Mouse (Mus musculus) ovary, postnatal 10 days (tissue): ENCODE data around the gene Cd4.
A peak's percentile ranks its signal among the peaks of the same experiment; 100 is the strongest.
"Not testable (repeated sequence)": the region's sequence is repeated elsewhere in the genome, so short reads cannot be mapped to it uniquely, and the experiment has no call there.

ENCODE experiments used
- DNase-seq: peaks from one replicate; pipeline ENCODE4 v3.0.0; 2022; ENCODE audit warnings: low spot score

Cd4 gene

GRCm38 (mm10) chr6:124854647-124855046 is 33.4 kb downstream of the Cd4 start:
- DNase-seq: no peak

GRCm38 (mm10) chr6:124850535-124850934 is 37.5 kb downstream of the Cd4 start:
- no peak for DNase-seq

- peak; percentile 92 for DNase-seq
Measured at GRCm38 (mm10) chr6:124847305-124847704, 40.7 kb downstream of the Cd4 start.

- DNase-seq: no peak
Measured at GRCm38 (mm10) chr6:124840241-124841167, 47.5 kb downstream of the Cd4 start, which contains the start of gene Gnb3. Gene Gnb3 (minus strand): TSS chr6:124840275.

- DNase-seq: no peak
Measured at GRCm38 (mm10) chr6:124839805-124840204, 48.2 kb downstream of the Cd4 start.

GRCm38 (mm10) chr6:124836411-124836810 is 51.6 kb downstream of the Cd4 start:
- DNase-seq: no peak

- no peak for DNase-seq
Measured at GRCm38 (mm10) chr6:124835531-124835930, 52.5 kb downstream of the Cd4 start.

GRCm38 (mm10) chr6:124834512-124835081 is 53.4 kb downstream of the Cd4 start:
- no peak for DNase-seq

GRCm38 (mm10) chr6:124831649-124832048 is 56.4 kb downstream of the Cd4 start:
- no peak for DNase-seq

GRCm38 (mm10) chr6:124831199-124831598 is 56.8 kb downstream of the Cd4 start:
- DNase-seq: not testable (repeated sequence)

- peak; percentile 85 for DNase-seq
Measured at GRCm38 (mm10) chr6:124829799-124830700, 58.0 kb downstream of the Cd4 start.

GRCm38 (mm10) chr6:124828868-124829798 is 58.9 kb downstream of the Cd4 start, which contains the start of the genes Usp5 and Cdca3:
Gene Usp5 (minus strand): TSS chr6:124829484.
Gene Cdca3 (plus strand): TSS chr6:124829547.
- peak; percentile 87 for DNase-seq

- no peak for DNase-seq
Measured at GRCm38 (mm10) chr6:124828101-124828592, 59.9 kb downstream of the Cd4 start.

- DNase-seq: no peak
Measured at GRCm38 (mm10) chr6:124822049-124822448, 66.0 kb downstream of the Cd4 start.

GRCm38 (mm10) chr6:124820891-124821290 is 67.1 kb downstream of the Cd4 start:
- DNase-seq: no peak

- DNase-seq: no peak
Measured at GRCm38 (mm10) chr6:124817971-124818370, 70.0 kb downstream of the Cd4 start.

GRCm38 (mm10) chr6:124817563-124817962 is 70.5 kb downstream of the Cd4 start:
- DNase-seq: no peak

GRCm38 (mm10) chr6:124817125-124817524 is 70.9 kb downstream of the Cd4 start:
- no peak for DNase-seq

GRCm38 (mm10) chr6:124816611-124817010 is 71.4 kb downstream of the Cd4 start:
- no peak for DNase-seq

- DNase-seq: no peak
Measured at GRCm38 (mm10) chr6:124814858-124815774, 72.9 kb downstream of the Cd4 start.
